Mouse (Mus musculus): ENCODE data around the gene Bdp1. TPM values are rescaled to one million over a fixed set of nuclear protein-coding genes. Genes with fewer than 3 reads are reported as not detected.

Bdp1 gene
- polyA plus RNA-seq, 1 experiment from 2014 or later: 25.7 TPM

DNA sequence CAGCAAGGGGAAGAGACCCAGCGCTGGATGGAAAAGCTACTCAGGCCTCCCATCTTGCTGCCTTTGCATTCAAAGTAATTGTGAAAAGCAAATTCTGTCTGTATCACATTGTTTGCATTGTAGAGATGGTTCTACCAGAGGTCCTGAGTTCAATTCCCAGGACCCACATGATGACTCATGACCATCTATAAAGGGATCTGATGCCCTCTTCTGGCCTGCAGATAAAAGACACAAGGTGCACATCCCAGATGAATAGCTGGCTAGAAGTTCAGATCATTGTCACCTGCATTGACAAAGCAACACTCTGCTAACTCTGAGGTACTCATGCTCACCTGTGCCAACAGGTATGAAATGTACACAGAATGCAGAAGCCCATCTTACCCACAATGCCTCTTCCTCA is 120.5 kb downstream of the Bdp1 start:
- Histone ChIP-seq H3K9me3 (ENCODE audit: control insufficient read depth, low read length) (no peaks in the 10 kb centered on the region), H3K4me2 (ENCODE audit: low read depth, low read length, severe bottlenecking) (no peak overlapping the region), H3K4me1 (replicated peaks; ENCODE audit: control insufficient read depth, insufficient read depth, low read length) (no peaks in the 10 kb centered on the region), H3K27me3 (ENCODE audit: control insufficient read depth, insufficient read depth, low read length) (no peaks in the 10 kb centered on the region), H3K9ac (ENCODE audit: low read length) (no peak overlapping the region), H3K36me3 (ENCODE audit: control insufficient read depth, insufficient read depth, low read length) (no peaks in the 10 kb centered on the region), H3K27ac (ENCODE audit: low read depth, low read length) (no peak overlapping the region), H3K4me3 (ENCODE audit: low read depth, low read length) (no peak overlapping the region)
- WGBS: 70% methylated on average over 1 of the region's 1 CpGs
- ATAC-seq (replicated peaks; ENCODE audit: low FRiP score): no peak
- DNase-seq (ENCODE audit: low spot score): no peak

DNA sequence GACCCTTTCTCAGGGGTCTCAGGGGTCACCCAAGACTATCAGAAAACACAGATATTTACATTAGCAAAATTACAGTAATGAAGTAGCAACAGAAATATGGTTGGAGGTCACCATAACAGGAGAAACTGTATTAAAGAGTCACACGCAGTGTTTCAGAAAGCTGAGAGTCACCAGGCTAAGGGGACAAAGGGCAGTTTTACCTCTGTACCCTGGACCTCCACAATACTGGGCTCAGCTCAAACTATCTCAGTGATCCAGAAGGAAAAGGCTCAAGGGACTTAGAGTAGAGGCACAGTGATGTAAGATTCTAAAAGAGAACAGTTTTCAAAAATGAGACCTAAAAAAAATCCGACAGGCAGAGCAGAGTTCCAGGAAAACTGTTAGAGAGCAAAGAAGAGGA is 124.5 kb downstream of the Bdp1 start:
- H3K27me3 ChIP-seq (ENCODE audit: control insufficient read depth, insufficient read depth, low read length): no peaks in the 10 kb centered on the region
- no peak overlapping the region for H3K4me3 ChIP-seq (ENCODE audit: low read depth, low read length)
- no peak for DNase-seq (ENCODE audit: low spot score)
- no peaks in the 10 kb centered on the region for H3K4me1 ChIP-seq (replicated peaks; ENCODE audit: control insufficient read depth, insufficient read depth, low read length)
- 68% methylated on average over 2 of the region's 2 CpGs for WGBS
- H3K36me3 ChIP-seq (ENCODE audit: control insufficient read depth, insufficient read depth, low read length): no peaks in the 10 kb centered on the region
- no peak overlapping the region for H3K4me2 ChIP-seq (ENCODE audit: low read depth, low read length, severe bottlenecking)
- no peak overlapping the region for H3K27ac ChIP-seq (ENCODE audit: low read depth, low read length)
- H3K9me3 ChIP-seq (ENCODE audit: control insufficient read depth, low read length): no peaks in the 10 kb centered on the region
- H3K9ac ChIP-seq (ENCODE audit: low read length): no peak overlapping the region
- no peak for ATAC-seq (replicated peaks; ENCODE audit: low FRiP score)

DNA sequence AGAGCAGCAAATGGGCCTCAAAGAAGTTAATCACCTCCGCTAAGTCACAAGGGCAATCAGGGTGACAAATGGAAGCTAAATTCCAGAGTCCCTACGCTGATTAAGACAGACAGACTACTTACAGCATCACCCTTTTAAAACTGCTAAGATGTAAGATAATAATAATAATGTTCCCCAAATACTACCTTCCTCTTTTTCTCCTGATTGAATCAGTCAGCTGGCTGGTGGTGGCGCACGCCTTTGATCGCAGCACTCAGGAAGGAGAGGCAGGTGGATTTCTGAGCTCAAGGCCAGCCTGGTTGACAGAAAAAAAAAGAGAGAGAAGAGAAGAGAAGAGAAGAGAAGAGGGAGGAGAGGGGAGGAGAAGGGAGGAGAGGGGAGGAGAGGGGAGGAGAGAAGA is 133.8 kb downstream of the Bdp1 start:
- H3K9me3 ChIP-seq (ENCODE audit: control insufficient read depth, low read length): no peaks in the 10 kb centered on the region
- WGBS: 90% methylated on average over 5 of the region's 5 CpGs
- H3K27me3 ChIP-seq (ENCODE audit: control insufficient read depth, insufficient read depth, low read length): no peaks in the 10 kb centered on the region
- H3K4me2 ChIP-seq (ENCODE audit: low read depth, low read length, severe bottlenecking): no peak overlapping the region
- no peaks in the 10 kb centered on the region for H3K4me1 ChIP-seq (replicated peaks; ENCODE audit: control insufficient read depth, insufficient read depth, low read length)
- DNase-seq (ENCODE audit: low spot score) (no peak), ATAC-seq (replicated peaks; ENCODE audit: low FRiP score) (no peak)
- no peak overlapping the region for H3K9ac ChIP-seq (ENCODE audit: low read length)
- no peak overlapping the region for H3K27ac ChIP-seq (ENCODE audit: low read depth, low read length)
- no peak overlapping the region for H3K4me3 ChIP-seq (ENCODE audit: low read depth, low read length)
- H3K36me3 ChIP-seq (ENCODE audit: control insufficient read depth, insufficient read depth, low read length): no peaks in the 10 kb centered on the region; the same call in 1 of the 2 replicates

Other genes starting within 250 kb of the Bdp1 start
- 1.8 and 2.0 TPM in 2 replicates for gene Cartpt, start 203.0 kb downstream of the Bdp1 start, polyA plus RNA-seq (2014; fragmentation: Nextera tagmentation; extraction: Ambion mirVana)
- gene Mccc2, start 88.4 kb downstream of the Bdp1 start, polyA plus RNA-seq (2014; fragmentation: Nextera tagmentation; extraction: Ambion mirVana): 33.0 and 37.7 TPM in 2 replicates
- gene Serf1, start 3.9 kb upstream of the Bdp1 start, polyA plus RNA-seq (2014; fragmentation: Nextera tagmentation; extraction: Ambion mirVana): 185 and 203 TPM in 2 replicates
- 79.9 and 91.0 TPM in 2 replicates for gene Smn1, start 20.8 kb upstream of the Bdp1 start, polyA plus RNA-seq (2014; fragmentation: Nextera tagmentation; extraction: Ambion mirVana)
- gene Naip2, start 98.0 kb upstream of the Bdp1 start, polyA plus RNA-seq (2014; fragmentation: Nextera tagmentation; extraction: Ambion mirVana): 0.12 and 0.17 TPM in 2 replicates
- 0.16 and 0.27 TPM in 2 replicates for gene Naip5, start 142.3 kb upstream of the Bdp1 start, polyA plus RNA-seq (2014; fragmentation: Nextera tagmentation; extraction: Ambion mirVana)
- 0.04 and 0.05 TPM in 2 replicates for gene Naip6, start 213.6 kb upstream of the Bdp1 start, polyA plus RNA-seq (2014; fragmentation: Nextera tagmentation; extraction: Ambion mirVana)

Measured in forebrain, embryonic 11.5 days (tissue).